8 mouse cellular contexts compared by ENCODE assay signal in the genomic region with DNA sequence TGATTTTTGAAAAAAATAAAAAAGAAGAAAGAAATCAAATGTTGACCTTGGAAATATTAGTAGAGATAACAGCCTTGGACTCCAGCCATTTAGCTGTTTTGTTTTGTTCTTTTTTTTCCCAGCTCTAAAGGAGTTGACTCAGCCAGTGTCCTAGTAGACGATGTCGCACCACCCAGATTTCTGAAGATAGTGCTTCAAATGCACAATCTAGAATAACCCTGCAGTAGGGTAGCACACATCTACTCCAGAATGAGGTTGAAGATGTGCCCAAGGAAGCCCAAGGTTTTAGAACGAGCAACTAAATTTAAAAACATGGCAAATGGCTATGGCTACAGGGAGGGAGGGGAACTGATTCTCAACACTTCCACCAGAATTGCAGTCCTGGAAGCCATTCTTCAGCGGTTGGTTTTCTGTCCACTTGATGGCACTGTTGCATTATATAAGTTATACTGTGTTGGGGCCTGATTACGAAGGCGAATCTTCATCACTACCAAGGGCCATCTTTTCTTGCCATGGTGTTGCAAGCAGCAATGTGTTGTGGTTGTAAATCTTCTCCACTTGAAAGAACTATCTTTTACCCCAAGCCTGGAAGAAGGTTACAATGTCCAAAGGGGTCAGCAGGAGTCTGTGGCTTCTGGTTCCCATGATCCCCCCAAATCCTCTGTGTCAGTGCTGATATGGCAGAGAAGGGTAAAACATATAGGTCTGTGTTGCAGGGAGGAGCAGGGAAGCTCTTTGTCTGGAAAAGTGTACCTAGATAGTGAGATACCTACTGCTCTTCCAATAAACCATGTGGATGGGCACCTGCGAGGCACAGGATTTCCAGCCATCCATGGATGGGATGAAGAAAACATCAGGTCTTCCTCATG.
DNase-seq lines count a peak whose midpoint lies in the region; ATAC-seq lines count a peak whose summit lies in the region.

No protein-coding gene starts in this region.

- no peak for ATAC-seq in activated CD4-positive, CD25-positive, alpha-beta regulatory T cell, adult 4 months

- DNase-seq in 3T3-L1 (ENCODE audit: low read depth, low spot score) (peak; percentile 74), R1 (ENCODE audit: low read depth, low spot score) (peak; percentile 53)
- DNase-seq in embryo, embryonic 11.5 days (ENCODE audit: low read depth, low spot score) = peak; percentile 44
- peak; percentile 62 for DNase-seq in heart, postnatal 4 days
- peak; percentile 78 for DNase-seq in layer of hippocampus, adult 11-12 months (ENCODE audit: low spot score)
- peak; percentile 47 for DNase-seq in lung, postnatal 36 days
- peak; percentile 34 for DNase-seq in right cerebral cortex, postnatal 36 days (ENCODE audit: low spot score in 2 of 2)
